Mouse (Mus musculus) bone marrow, adult 2 months (tissue): Measurements from ENCODE around the gene Sall2.

ENCODE experiments used
- CTCF ChIP-seq: fragments of 200-500 bp; IDR thresholded peaks from 2 replicates; pipeline ENCODE4 v1.5.1; 2011; ENCODE audit warnings: low read length, control low read depth; ENCODE audit not compliant: control insufficient read depth, insufficient read depth
- POLR2A ChIP-seq: fragments of 200-500 bp; IDR thresholded peaks from 2 replicates; pipeline ENCODE4 v1.6.1; 2011; ENCODE audit warnings: low read depth, mild to moderate bottlenecking, control low read depth, low read length, borderline replicate concordance; ENCODE audit not compliant: control insufficient read depth

DNA sequence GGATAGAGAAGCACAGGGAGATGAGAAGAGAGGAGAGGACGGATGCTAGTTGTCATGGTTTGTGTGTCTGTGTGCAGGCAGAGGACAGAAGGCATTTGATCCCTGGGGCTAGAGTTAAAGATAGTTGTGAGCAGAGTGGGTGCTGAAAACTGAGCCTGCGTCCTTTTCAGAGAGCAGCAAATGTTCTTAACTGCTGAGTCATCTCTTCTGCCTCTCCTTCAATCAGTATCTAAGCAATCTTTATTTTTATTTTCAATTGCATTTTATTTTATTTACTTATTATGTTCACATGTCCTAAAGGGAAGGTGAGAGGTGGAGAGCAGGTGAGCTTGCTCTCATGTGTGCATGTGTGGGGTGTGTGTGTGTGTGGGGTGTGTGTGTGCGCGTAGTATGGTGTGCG, 44.9 kb downstream of the Sall2 start:
- TF ChIP-seq POLR2A (no peak), CTCF (no peak)
